Mouse (Mus musculus): ENCODE measurements around the gene Siglecf. TPM values are rescaled to one million over a fixed set of nuclear protein-coding genes. Genes with fewer than 3 reads are reported as not detected.

Gene Siglecf
- polyA plus RNA-seq (2015; fragmentation: Nextera tagmentation; extraction: Ambion mirVana) = not detected in 2 replicates

DNA sequence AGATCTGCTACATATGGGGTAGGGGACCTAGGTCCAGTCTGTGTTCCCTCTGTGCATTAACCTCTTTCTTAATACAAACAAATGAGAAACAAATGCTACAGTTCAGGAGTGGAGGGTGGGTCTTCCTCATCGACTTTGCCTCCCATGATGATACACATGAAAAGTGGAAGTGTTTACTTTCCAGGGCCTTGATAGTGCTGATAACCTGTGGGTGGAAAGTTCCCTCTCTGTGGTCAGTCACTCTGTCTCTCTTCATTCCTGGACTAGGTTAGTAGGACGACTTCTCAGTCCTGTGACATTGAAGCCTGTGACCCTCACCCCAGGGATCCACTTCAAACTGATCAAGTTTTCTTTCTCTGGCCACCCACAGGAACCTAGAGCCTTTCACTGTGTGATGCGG lies at the start of gene Siglecf:
Siglecf (plus strand) TSS at position 188 of the 400 bp plus-strand sequence.
- Histone ChIP-seq H3K27me3 (no peaks in the 10 kb centered on the region), H3K9ac (no peak within 1 kb of the TSS), H3K27ac (no peak within 1 kb of the TSS), H3K4me2 (no peak within 1 kb of the TSS), H3K36me3 (ENCODE audit: poor library complexity, severe bottlenecking) (no peaks in the 10 kb centered on the region), H3K9me3 (replicated peaks) (no peaks in the 10 kb centered on the region), H3K4me1 (no peaks in the 10 kb centered on the region), H3K4me3 (no peak within 1 kb of the TSS)
- ATAC-seq = no peak
- WGBS = 60% methylated on average over 3 of the region's 3 CpGs

DNA sequence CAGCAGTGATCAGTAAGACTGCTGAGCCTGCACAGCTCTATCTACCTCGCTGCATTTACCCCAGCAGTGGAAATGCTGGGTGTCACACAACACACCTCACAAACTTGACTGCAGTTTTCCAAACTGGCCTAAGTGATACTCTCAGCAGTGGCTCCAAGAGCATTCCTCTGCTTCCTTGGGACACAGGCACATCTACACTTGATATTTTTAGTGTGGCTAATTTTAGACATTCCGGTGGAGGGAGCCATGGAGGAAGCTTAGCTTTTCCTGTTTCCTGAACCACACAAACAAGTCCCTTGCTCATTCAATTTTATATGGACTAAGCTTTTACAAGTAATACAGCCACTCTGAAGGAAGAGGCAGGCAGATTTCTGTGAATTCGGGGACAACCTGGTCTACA lies 45.9 kb upstream of the Siglecf start:
- Histone ChIP-seq H3K4me1 (no peaks in the 10 kb centered on the region), H3K9ac (no peak overlapping the region), H3K36me3 (ENCODE audit: poor library complexity, severe bottlenecking) (peaks cover 65% of the 10 kb centered on the region), H3K27ac (no peak overlapping the region), H3K9me3 (replicated peaks) (no peaks in the 10 kb centered on the region), H3K4me3 (no peak overlapping the region), H3K27me3 (no peaks in the 10 kb centered on the region), H3K4me2 (no peak overlapping the region)
- ATAC-seq = no peak
- 94% methylated on average over 3 of the region's 3 CpGs for WGBS

- H3K9ac ChIP-seq = no peak overlapping the region
- H3K4me1 ChIP-seq = peaks cover 14% of the 10 kb centered on the region
- no peaks in the 10 kb centered on the region for H3K27me3 ChIP-seq
- H3K36me3 ChIP-seq (ENCODE audit: poor library complexity, severe bottlenecking) = peaks cover 51% of the 10 kb centered on the region
- H3K27ac ChIP-seq = no peak overlapping the region
- no peak overlapping the region for H3K4me2 ChIP-seq
- 88% methylated on average over 2 of the region's 2 CpGs for WGBS
- H3K9me3 ChIP-seq (replicated peaks) = no peaks in the 10 kb centered on the region
- H3K4me3 ChIP-seq = no peak overlapping the region
- ATAC-seq = no peak
Observed at GRCm38 (mm10) chr7:43309069-43309468, 42.1 kb upstream of the Siglecf start.

- H3K9ac ChIP-seq = no peak overlapping the region
- WGBS = 93% methylated on average over 6 of the region's 6 CpGs
- no peak overlapping the region for H3K27ac ChIP-seq
- no peaks in the 10 kb centered on the region for H3K27me3 ChIP-seq
- no peak for ATAC-seq
- peaks cover 37% of the 10 kb centered on the region for H3K36me3 ChIP-seq (ENCODE audit: poor library complexity, severe bottlenecking)
- H3K4me2 ChIP-seq = peak overlapping the region; percentile 86
- peaks cover 14% of the 10 kb centered on the region for H3K4me1 ChIP-seq
- H3K4me3 ChIP-seq = peak overlapping the region; percentile 79
- no peaks in the 10 kb centered on the region for H3K9me3 ChIP-seq (replicated peaks)
Observed at GRCm38 (mm10) chr7:43311632-43312031, 39.5 kb upstream of the Siglecf start.

GRCm38 (mm10) chr7:43312386-43313012 lies 38.6 kb upstream of the Siglecf start:
- Histone ChIP-seq H3K4me1 (peaks cover 14% of the 10 kb centered on the region), H3K4me3 (peak overlapping the region; percentile 79), H3K9me3 (replicated peaks) (no peaks in the 10 kb centered on the region), H3K36me3 (ENCODE audit: poor library complexity, severe bottlenecking) (peaks cover 28% of the 10 kb centered on the region), H3K4me2 (peak overlapping the region; percentile 86), H3K9ac (peak overlapping the region; percentile 83), H3K27me3 (no peaks in the 10 kb centered on the region), H3K27ac (peak overlapping the region; percentile 74)
- WGBS = 2% methylated on average over 32 of the region's 32 CpGs
- ATAC-seq = peak; percentile 66

DNA sequence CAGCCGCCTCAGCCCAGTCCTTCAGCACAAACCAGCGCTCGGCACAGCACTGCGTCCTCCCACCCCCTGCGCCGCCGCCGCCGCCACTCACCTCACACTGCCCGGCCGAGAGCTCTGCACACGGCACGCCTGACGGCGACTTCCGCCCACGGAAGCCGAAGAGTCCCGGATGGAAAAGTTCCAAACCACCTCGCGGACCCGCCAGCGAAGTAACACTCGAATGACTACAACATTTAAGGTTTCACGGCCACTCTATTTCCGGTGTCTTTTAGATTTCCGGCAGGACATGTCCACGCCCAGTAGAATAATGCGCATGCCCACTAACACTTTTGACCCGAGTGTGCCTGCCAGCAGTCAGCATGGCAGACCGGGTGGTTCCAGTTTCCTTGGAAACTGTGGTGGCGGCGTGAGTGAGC lies 38.1 kb upstream of the Siglecf start, which contains the start of gene Zfp715:
Zfp715 (minus strand) TSS at position 282 of the 416 bp plus-strand sequence.
- Histone ChIP-seq H3K4me2 (peak within 1 kb of the TSS; percentile 86), H3K9me3 (replicated peaks) (no peaks in the 10 kb centered on the region), H3K36me3 (ENCODE audit: poor library complexity, severe bottlenecking) (peaks cover 23% of the 10 kb centered on the region), H3K9ac (peak within 1 kb of the TSS; percentile 83), H3K4me3 (peak within 1 kb of the TSS; percentile 79), H3K27me3 (no peaks in the 10 kb centered on the region), H3K4me1 (peaks cover 14% of the 10 kb centered on the region), H3K27ac (peak within 1 kb of the TSS; percentile 74)
- WGBS = under 1% methylated on average over 33 of the region's 33 CpGs
- ATAC-seq = peak; percentile 96

DNA sequence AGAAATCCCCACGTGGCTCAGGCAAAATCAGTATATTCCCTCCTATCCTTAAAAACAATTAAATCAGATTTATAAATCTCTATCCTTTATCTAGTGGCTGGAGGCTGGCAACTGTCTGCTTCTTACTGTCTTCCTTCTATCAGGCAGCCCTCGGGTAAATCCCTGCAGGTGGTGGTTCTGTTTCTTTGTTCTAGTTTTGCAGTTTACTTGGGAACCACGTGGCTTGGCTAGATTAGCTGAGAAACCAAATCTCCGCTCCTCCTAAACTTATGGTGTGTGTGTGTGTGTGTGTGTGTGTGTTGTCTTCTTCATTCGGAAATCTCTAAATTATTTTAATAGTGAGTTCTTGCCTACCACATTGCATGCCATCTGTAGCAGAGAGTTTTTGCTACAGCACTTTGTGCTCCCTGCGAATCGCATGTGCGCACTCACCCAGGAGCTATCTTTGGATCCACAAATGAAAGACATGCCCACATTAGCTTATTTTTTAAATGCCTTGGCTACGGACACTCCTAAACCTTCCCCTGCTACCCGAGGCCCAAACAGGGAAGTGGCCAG lies 24.8 kb upstream of the Siglecf start:
- Histone ChIP-seq H3K4me1 (no peaks in the 10 kb centered on the region), H3K27me3 (no peaks in the 10 kb centered on the region), H3K4me2 (no peak overlapping the region), H3K27ac (no peak overlapping the region), H3K4me3 (no peak overlapping the region), H3K9me3 (replicated peaks) (no peaks in the 10 kb centered on the region), H3K36me3 (ENCODE audit: poor library complexity, severe bottlenecking) (no peaks in the 10 kb centered on the region), H3K9ac (no peak overlapping the region)
- ATAC-seq = no peak
- WGBS = 56% methylated on average over 10 of the region's 10 CpGs

DNA sequence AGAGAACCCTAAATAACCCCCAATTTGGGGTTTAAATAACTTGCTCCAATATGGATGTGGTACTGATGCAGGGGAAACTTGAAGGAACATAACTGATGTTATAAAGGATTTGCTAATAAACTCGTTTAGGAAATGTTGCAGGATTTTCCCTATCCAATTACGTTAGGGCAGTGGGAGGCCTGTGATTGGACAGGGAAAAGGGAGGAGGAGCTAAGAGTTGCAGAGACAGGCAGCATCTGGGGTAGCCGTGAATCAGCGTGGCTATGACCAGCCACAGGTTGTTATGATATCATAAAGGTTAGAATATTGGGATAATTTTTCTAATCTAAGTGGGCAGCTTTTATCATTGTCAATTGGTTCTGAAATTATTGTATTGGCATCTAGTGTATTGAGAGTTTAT lies 23.0 kb upstream of the Siglecf start:
- Histone ChIP-seq H3K9me3 (replicated peaks) (no peaks in the 10 kb centered on the region), H3K4me3 (no peak overlapping the region), H3K27ac (no peak overlapping the region), H3K9ac (no peak overlapping the region), H3K4me2 (no peak overlapping the region), H3K36me3 (ENCODE audit: poor library complexity, severe bottlenecking) (no peaks in the 10 kb centered on the region), H3K27me3 (no peaks in the 10 kb centered on the region), H3K4me1 (no peaks in the 10 kb centered on the region)
- ATAC-seq = no peak
- 67% methylated on average over 4 of the region's 4 CpGs for WGBS

GRCm38 (mm10) chr7:43333203-43333602 lies 17.9 kb upstream of the Siglecf start:
- Histone ChIP-seq H3K9ac (no peak overlapping the region), H3K9me3 (replicated peaks) (no peaks in the 10 kb centered on the region), H3K4me2 (no peak overlapping the region), H3K27me3 (no peaks in the 10 kb centered on the region), H3K4me1 (no peaks in the 10 kb centered on the region), H3K27ac (no peak overlapping the region), H3K36me3 (ENCODE audit: poor library complexity, severe bottlenecking) (no peaks in the 10 kb centered on the region), H3K4me3 (no peak overlapping the region)
- ATAC-seq = no peak
- 51% methylated on average over 5 of the region's 7 CpGs for WGBS

GRCm38 (mm10) chr7:43333899-43334298 lies 17.2 kb upstream of the Siglecf start:
- no peaks in the 10 kb centered on the region for H3K36me3 ChIP-seq (ENCODE audit: poor library complexity, severe bottlenecking)
- H3K4me2 ChIP-seq = no peak overlapping the region
- no peaks in the 10 kb centered on the region for H3K27me3 ChIP-seq
- 59% methylated on average over 2 of the region's 2 CpGs for WGBS
- H3K27ac ChIP-seq = no peak overlapping the region
- ATAC-seq = no peak
- H3K9ac ChIP-seq = no peak overlapping the region
- H3K4me1 ChIP-seq = no peaks in the 10 kb centered on the region
- no peak overlapping the region for H3K4me3 ChIP-seq
- no peaks in the 10 kb centered on the region for H3K9me3 ChIP-seq (replicated peaks)

DNA sequence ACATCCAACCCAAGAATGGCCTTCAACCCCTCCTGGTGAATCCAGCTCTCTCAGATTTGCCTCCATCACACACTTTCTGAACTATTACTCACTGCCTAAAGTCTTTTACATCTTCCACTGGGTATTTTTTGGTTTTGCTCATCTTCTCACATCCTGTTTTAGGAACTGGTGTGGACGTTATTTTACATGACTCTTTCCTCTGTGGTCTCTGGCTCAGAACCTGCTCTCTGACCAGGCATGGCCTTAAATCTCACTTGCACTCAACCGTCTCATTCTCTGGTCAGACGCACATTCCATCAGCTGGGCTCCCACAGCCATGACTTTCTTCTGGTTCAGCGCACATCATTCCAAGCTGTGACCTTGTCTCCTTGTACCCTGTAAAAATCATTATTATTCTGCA lies 10.4 kb upstream of the Siglecf start:
- Histone ChIP-seq H3K4me2 (no peak overlapping the region), H3K9ac (no peak overlapping the region), H3K36me3 (ENCODE audit: poor library complexity, severe bottlenecking) (no peaks in the 10 kb centered on the region), H3K4me1 (no peaks in the 10 kb centered on the region), H3K9me3 (replicated peaks) (no peaks in the 10 kb centered on the region), H3K27ac (no peak overlapping the region), H3K27me3 (no peaks in the 10 kb centered on the region), H3K4me3 (no peak overlapping the region)
- ATAC-seq = no peak
- 82% methylated on average over 4 of the region's 4 CpGs for WGBS

GRCm38 (mm10) chr7:43343191-43343590 lies 8.0 kb upstream of the Siglecf start:
- WGBS = 84% methylated on average over 5 of the region's 5 CpGs
- H3K4me3 ChIP-seq = no peak overlapping the region
- no peak overlapping the region for H3K9ac ChIP-seq
- H3K36me3 ChIP-seq (ENCODE audit: poor library complexity, severe bottlenecking) = no peaks in the 10 kb centered on the region
- no peak overlapping the region for H3K27ac ChIP-seq
- H3K27me3 ChIP-seq = no peaks in the 10 kb centered on the region
- no peak for ATAC-seq
- no peaks in the 10 kb centered on the region for H3K4me1 ChIP-seq
- H3K4me2 ChIP-seq = no peak overlapping the region
- H3K9me3 ChIP-seq (replicated peaks) = no peaks in the 10 kb centered on the region

DNA sequence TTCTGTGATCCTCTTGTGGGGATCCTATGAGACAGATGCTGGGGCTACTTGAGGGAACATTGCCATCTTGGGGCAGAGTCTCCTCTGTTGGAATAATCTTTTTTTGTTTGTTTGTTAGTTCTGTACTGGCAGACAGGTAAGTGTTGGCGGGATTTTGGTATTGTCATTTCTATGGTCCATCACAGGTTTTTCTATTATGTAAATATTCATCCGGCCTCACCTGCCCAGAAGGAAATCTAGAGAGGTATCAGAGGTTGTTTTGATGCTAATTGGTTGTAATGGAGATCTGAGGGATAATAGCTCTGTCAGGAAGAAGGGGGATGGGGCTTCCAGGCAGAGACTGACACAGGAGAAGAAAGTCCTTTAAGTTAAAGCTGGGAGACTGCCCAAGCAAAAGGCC lies 7.1 kb upstream of the Siglecf start:
- no peak for ATAC-seq
- 71% methylated on average over 2 of the region's 2 CpGs for WGBS

More for the DNA sequence above, 7.1 kb upstream of the Siglecf start:
- H3K4me2 ChIP-seq = no peak overlapping the region
- H3K4me3 ChIP-seq = no peak overlapping the region
- no peaks in the 10 kb centered on the region for H3K9me3 ChIP-seq (replicated peaks)
- no peaks in the 10 kb centered on the region for H3K4me1 ChIP-seq
- H3K27ac ChIP-seq = no peak overlapping the region
- no peak overlapping the region for H3K9ac ChIP-seq
- no peaks in the 10 kb centered on the region for H3K36me3 ChIP-seq (ENCODE audit: poor library complexity, severe bottlenecking)
- H3K27me3 ChIP-seq = no peaks in the 10 kb centered on the region
